Mouse (Mus musculus) retina, embryonic 14.5 days (tissue): ENCODE measurements at regions not wholly inside any gene's neighbourhood (a gene's known extent, or its start where the extent isn't known, plus 50 kb on each side); places are given as distances from the start of the nearest gene placed in this dataset.

ENCODE experiments used
- DNase-seq: peaks from one replicate; pipeline ENCODE4 v3.0.0-alpha.2; 2015; ENCODE audit warnings: low spot score

- DNase-seq = peak; percentile 7
These were observed 1267.1 kb upstream of the Gm10800 start for GRCm38 (mm10) chr2:99934209-99934608.
